Mouse (Mus musculus) gastrocnemius, adult 2 months (tissue): Measurements from ENCODE around the gene Atpif1. TPM values are rescaled to one million over a fixed set of nuclear protein-coding genes. Genes with fewer than 3 reads are reported as not detected.

ENCODE experiments used
- DNase-seq: peaks from one replicate; pipeline ENCODE4 v3.0.0; 2022
- H3K27ac ChIP-seq: fragments of 200-600 bp; 2 replicates; pipeline ENCODE4 v1.8.1; 2022; ENCODE audit warnings: mild to moderate bottlenecking
- H3K4me3 ChIP-seq: fragments of 200-600 bp; 2 replicates; pipeline ENCODE4 v1.8.1; 2022; ENCODE audit warnings: mild to moderate bottlenecking, moderate library complexity
- CTCF ChIP-seq: fragments of 200-600 bp; IDR thresholded peaks from 2 replicates; pipeline ENCODE4 v1.8.1; 2022; ENCODE audit warnings: antibody characterized with exemption, mild to moderate bottlenecking, moderate library complexity
- intact Hi-C: fragments of 180-260 bp; cut with DNase I; formaldehyde crosslinking; loops from one replicate; pipeline ENCODE4 v1.15.1; 2025
- total RNA-seq, 2 experiments: library from RNA; stranded (reverse); gene quantifications; 2 replicates each; pipeline ENCODE4 v1.2.3; 2021

The Atpif1 gene
- total RNA-seq, 2 experiments from 2014 or later, result 41.0 to 60.0 TPM

- peak; percentile 87 for TF ChIP-seq CTCF
- DNase-seq, result peak; percentile 69
These were observed 12.4 kb upstream of the Atpif1 start for GRCm38 (mm10) chr4:132545851-132546250.

GRCm38 (mm10) chr4:132542724-132543123 lies 9.3 kb upstream of the Atpif1 start:
- DNase-seq, result peak; percentile 26
- Histone ChIP-seq H3K27ac (peak overlapping the region; percentile 80), H3K4me3 (peak overlapping the region; percentile 47)
- TF ChIP-seq CTCF, result peak; percentile 27
- intact Hi-C loops, result loop anchor here (10.0 kb wide), 1 partner anchor 382 kb away; the partner anchor contains the start of gene Fam76a

More at GRCm38 (mm10) chr4:132545851-132546250, 12.4 kb upstream of the Atpif1 start:
- intact Hi-C loops, result loop anchor here (1.0 to 10.0 kb wide), 3 partner anchors 90 to 379 kb away; partner anchors contain the start of gene Fam76a
- no peak overlapping the region for H3K4me3 ChIP-seq
- no peak overlapping the region for H3K27ac ChIP-seq

GRCm38 (mm10) chr4:132541413-132541812 lies 8.0 kb upstream of the Atpif1 start:
- DNase-seq, result no peak
- H3K27ac ChIP-seq, result no peak overlapping the region
- H3K4me3 ChIP-seq, result no peak overlapping the region
- intact Hi-C loops, result loop anchor here (10.0 kb wide), 1 partner anchor 383 kb away; the partner anchor contains the start of gene Fam76a
- TF ChIP-seq CTCF, result no peak

- intact Hi-C loops, result no loop called here
- no peak for TF ChIP-seq CTCF
These were observed 6.0 kb upstream of the Atpif1 start for GRCm38 (mm10) chr4:132539481-132539880.

GRCm38 (mm10) chr4:132535406-132536121 lies 2.1 kb upstream of the Atpif1 start, which contains the start of gene Dnajc8:
Gene Dnajc8, plus strand, starts transcription at chr4:132535550.
- TF ChIP-seq CTCF, result no peak
- intact Hi-C loops, result no loop called here
- H3K4me3 ChIP-seq, result peak within 1 kb of the TSS; percentile 99
- peak within 1 kb of the TSS; percentile 93 for H3K27ac ChIP-seq
- peak; percentile 97 for DNase-seq

More at GRCm38 (mm10) chr4:132539481-132539880, 6.0 kb upstream of the Atpif1 start:
- Histone ChIP-seq H3K4me3 (no peak overlapping the region), H3K27ac (no peak overlapping the region)
- DNase-seq, result no peak

- peak overlapping the region; percentile 90 for H3K27ac ChIP-seq
- H3K4me3 ChIP-seq, result peak overlapping the region; percentile 89
- no peak for DNase-seq
- intact Hi-C loops, result loop anchor here (2.0 kb wide), 1 partner anchor 14 kb away; no protein-coding TSS in a partner anchor
- TF ChIP-seq CTCF, result no peak
These were observed 963 bp downstream of the Atpif1 start for GRCm38 (mm10) chr4:132532496-132532895.

GRCm38 (mm10) chr4:132530033-132530804 lies 3.2 kb downstream of the Atpif1 start:
- Histone ChIP-seq H3K27ac (no peak overlapping the region), H3K4me3 (no peak overlapping the region)
- TF ChIP-seq CTCF, result no peak
- intact Hi-C loops, result no loop called here
- no peak for DNase-seq

GRCm38 (mm10) chr4:132529344-132529743 lies 4.1 kb downstream of the Atpif1 start:
- no peak overlapping the region for H3K27ac ChIP-seq
- no peak for DNase-seq
- no peak for TF ChIP-seq CTCF
- H3K4me3 ChIP-seq, result no peak overlapping the region
- intact Hi-C loops, result no loop called here

- Histone ChIP-seq H3K4me3 (no peak overlapping the region), H3K27ac (no peak overlapping the region)
- DNase-seq, result no peak
- intact Hi-C loops, result no loop called here
- TF ChIP-seq CTCF, result no peak
These were observed 5.4 kb downstream of the Atpif1 start for GRCm38 (mm10) chr4:132527917-132528522.

- no peak overlapping the region for H3K4me3 ChIP-seq
- H3K27ac ChIP-seq, result no peak overlapping the region
- peak; percentile 30; the same call in 1 of the 2 replicates for TF ChIP-seq CTCF
- intact Hi-C loops, result no loop called here
- no peak for DNase-seq
These were observed 6.8 kb downstream of the Atpif1 start for GRCm38 (mm10) chr4:132526678-132527077.

- Histone ChIP-seq H3K4me3 (no peak overlapping the region), H3K27ac (no peak overlapping the region)
- intact Hi-C loops, result no loop called here
- no peak for TF ChIP-seq CTCF
- no peak for DNase-seq
These were observed 8.7 kb downstream of the Atpif1 start for GRCm38 (mm10) chr4:132524808-132525207.

GRCm38 (mm10) chr4:132524321-132524741 lies 9.1 kb downstream of the Atpif1 start:
- Histone ChIP-seq H3K27ac (no peak overlapping the region), H3K4me3 (no peak overlapping the region)
- no peak for TF ChIP-seq CTCF
- no peak for DNase-seq
- intact Hi-C loops, result no loop called here
